21 mouse cellular contexts compared by ENCODE assay signal in the genomic region with DNA sequence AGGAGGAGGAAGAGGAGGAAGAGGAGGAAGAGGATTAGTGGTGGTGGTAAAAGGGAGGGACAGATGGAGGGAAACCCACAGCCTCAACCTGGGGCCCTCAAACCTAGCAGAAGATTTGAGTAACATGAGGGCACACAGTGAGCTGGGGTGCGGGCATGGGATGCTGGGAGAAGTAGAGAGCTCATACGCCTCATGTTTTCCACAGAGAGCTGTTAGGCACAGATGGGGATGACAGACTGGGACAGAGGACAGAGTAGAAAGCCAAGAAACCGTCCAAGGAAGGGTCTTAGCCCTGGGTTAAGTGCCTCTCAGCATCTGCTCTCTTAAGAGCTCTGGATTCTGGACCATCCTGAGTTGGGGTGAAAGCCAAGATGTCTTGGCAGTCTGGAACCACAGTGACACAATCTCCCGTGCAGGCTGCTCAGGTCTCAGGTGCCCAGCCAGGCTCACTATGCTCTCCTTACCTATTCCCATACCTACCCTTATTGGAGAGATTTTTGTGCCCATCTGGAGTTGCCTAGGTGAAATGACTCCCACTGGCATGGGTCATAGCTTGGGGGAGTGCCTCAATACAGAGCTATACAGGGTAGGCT.
"Had no signal": no experiment of that assay in that cellular context is flagged by ENCODE, and none has a peak within 500 bp of the region (broad histone marks: within the 10 kb centered on the region; RNA-seq: fewer than 3 reads in every experiment).

No protein-coding gene starts in this region.

- H3K36me3 ChIP-seq: kidney, embryonic 15.5 days; limb, embryonic 12.5 days; limb, embryonic 15.5 days; midbrain, embryonic 12.5 days; neural tube, embryonic 13.5 days; stomach, embryonic 15.5 days had no signal

- ATAC-seq: liver, postnatal 0 days; lung, postnatal 0 days; midbrain, embryonic 16.5 days had no signal

- H3K27ac ChIP-seq: kidney, embryonic 15.5 days; limb, embryonic 12.5 days; limb, embryonic 15.5 days; liver, embryonic 14.5 days; macrophage; midbrain, embryonic 12.5 days; neural tube, embryonic 13.5 days; stomach, embryonic 15.5 days had no signal

- H3K4me2 ChIP-seq: kidney, embryonic 15.5 days; limb, embryonic 12.5 days; limb, embryonic 15.5 days; liver, embryonic 11.5 days; lung, embryonic 14.5 days; midbrain, embryonic 12.5 days; neural tube, embryonic 13.5 days; stomach, embryonic 15.5 days had no signal

- H3K9me3 ChIP-seq: kidney, embryonic 15.5 days; limb, embryonic 12.5 days; limb, embryonic 15.5 days; midbrain, embryonic 12.5 days; neural tube, embryonic 13.5 days; stomach, embryonic 15.5 days had no signal

- DNase-seq: kidney, postnatal 10 days; kidney, postnatal 36 days; left cerebral cortex, postnatal 4 days; liver, postnatal 0 days; lung, embryonic 14.5 days; retina, postnatal 1 day; right cerebral cortex, postnatal 25 days; spleen, adult 18-20 months; thymus, postnatal 4 days had no signal

- H3K4me3 ChIP-seq: kidney, embryonic 15.5 days; limb, embryonic 12.5 days; limb, embryonic 15.5 days; midbrain, embryonic 12.5 days; myocyte; neural tube, embryonic 13.5 days; stomach, embryonic 15.5 days had no signal

- H3K9ac ChIP-seq: kidney, embryonic 15.5 days; limb, embryonic 12.5 days; limb, embryonic 15.5 days; liver, embryonic 14.5 days; liver, postnatal 0 days; lung, embryonic 14.5 days; midbrain, embryonic 12.5 days; neural tube, embryonic 13.5 days; stomach, embryonic 15.5 days had no signal

- H3K27me3 ChIP-seq: kidney, embryonic 15.5 days; limb, embryonic 12.5 days; limb, embryonic 15.5 days; midbrain, embryonic 12.5 days; neural tube, embryonic 13.5 days; stomach, embryonic 15.5 days had no signal
